Mouse (Mus musculus) intestine, embryonic 15.5 days (tissue): ENCODE data around the gene Gm5072. TPM values are rescaled to one million over a fixed set of nuclear protein-coding genes. Genes with fewer than 3 reads are reported as not detected.
"Not testable (repeated sequence)": the region's sequence is repeated elsewhere in the genome, so short reads cannot be mapped to it uniquely, and the experiment has no call there.

Experiments
- ATAC-seq: fragments of 200-750 bp; cut with Nextera tagmentation; 2 replicates; pipeline ENCODE4 v1.8.0; 2017; ENCODE audit warnings: moderate TSS enrichment, moderate library complexity
- H3K27ac ChIP-seq: fragments of 300-500 bp; sonication (generic); 2 replicates; pipeline ENCODE4 v1.5.1; 2015; ENCODE audit warnings: mild to moderate bottlenecking, inconsistent platforms
- H3K27me3 ChIP-seq: fragments of 300-500 bp; sonication (generic); replicated peaks from 2 replicates; pipeline ENCODE4 v1.6.1; 2015; ENCODE audit warnings: inconsistent platforms
- H3K36me3 ChIP-seq: fragments of 300-500 bp; sonication (generic); 2 replicates; pipeline ENCODE4 v1.6.1; 2015; ENCODE audit warnings: inconsistent platforms
- H3K4me1 ChIP-seq: fragments of 300-500 bp; sonication (generic); replicated peaks from 2 replicates; pipeline ENCODE4 v1.6.1; 2015; ENCODE audit warnings: inconsistent platforms
- H3K4me2 ChIP-seq: fragments of 300-500 bp; sonication (generic); replicated peaks from 2 replicates; pipeline ENCODE4 v1.6.1; 2015; ENCODE audit warnings: mild to moderate bottlenecking, inconsistent platforms
- H3K4me3 ChIP-seq: fragments of 300-500 bp; sonication (generic); replicated peaks from 2 replicates; pipeline ENCODE4 v1.5.1; 2015; ENCODE audit warnings: inconsistent platforms
- H3K9ac ChIP-seq: fragments of 300-500 bp; sonication (generic); 2 replicates; pipeline ENCODE4 v1.6.1; 2015; ENCODE audit warnings: inconsistent platforms
- H3K9me3 ChIP-seq: fragments of 300-500 bp; sonication (generic); 2 replicates; pipeline ENCODE4 v1.6.1; 2016; ENCODE audit warnings: inconsistent platforms
- WGBS: fragments of 180-500 bp; shearing (Covaris S2); methylation state at CpG from one replicate; pipeline ENCODE4 v1.1.7; 2015; 5-methylcytosine and 5-hydroxymethylcytosine counted together
- polyA plus RNA-seq: library from polyadenylated mRNA; unstranded; fragments of >200 nt; fragmentation: Nextera tagmentation; extraction: Ambion mirVana; gene quantifications from 2 replicates; pipeline ENCODE4 v1.2.1, GENCODE M21; 2015

The Gm5072 gene
- polyA plus RNA-seq = not detected in 2 replicates

DNA sequence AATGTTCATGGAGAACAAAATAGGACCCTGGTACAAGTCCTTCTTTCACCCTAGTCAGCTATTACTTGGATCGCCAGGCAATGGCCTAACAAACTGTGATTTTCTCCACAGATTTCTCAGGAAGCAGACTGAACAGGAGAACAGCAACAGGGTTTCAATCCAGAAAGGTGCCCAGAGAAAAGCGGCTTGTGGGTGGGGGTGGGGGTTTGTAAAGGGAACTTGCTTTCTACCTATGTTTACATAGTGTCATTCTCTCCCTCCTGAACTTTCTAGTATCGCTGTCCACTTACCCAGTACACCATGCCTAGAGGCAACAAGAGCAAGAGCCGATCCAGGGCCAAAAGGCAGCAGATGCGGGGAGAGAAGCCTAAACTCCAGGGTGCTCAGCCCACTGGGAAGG is at the start of gene Gm5072:
Gm5072 (plus strand) TSS at position 301 of the 400 bp plus-strand sequence.
- not testable (repeated sequence) for H3K4me1 ChIP-seq, H3K36me3 ChIP-seq, H3K27ac ChIP-seq, ATAC-seq, H3K9me3 ChIP-seq, H3K9ac ChIP-seq, H3K27me3 ChIP-seq, H3K4me2 ChIP-seq, H3K4me3 ChIP-seq
- no CpG with 5 or more reads among the region's 5 CpGs for WGBS

Other genes with a start within 250 kb of the Gm5072 start
- not detected in 2 replicates for gene Mageb2, start 60.8 kb upstream of the Gm5072 start, polyA plus RNA-seq
- gene Gm8914, start 87.6 kb downstream of the Gm5072 start, polyA plus RNA-seq = not detected in 2 replicates
- not detected in 2 replicates for gene 1700084M14Rik, start 183.4 kb downstream of the Gm5072 start, polyA plus RNA-seq
- gene Gm14781, start 239.7 kb downstream of the Gm5072 start, polyA plus RNA-seq = not detected in 2 replicates